Mouse (Mus musculus) intestine, postnatal 0 days (tissue): ENCODE data around the gene CK137956. TPM values are rescaled to one million over a fixed set of nuclear protein-coding genes. Genes with fewer than 3 reads are reported as not detected.
A peak's percentile ranks its signal among the peaks of the same experiment; 100 is the strongest.

Experiments used
- ATAC-seq: fragments of 200-750 bp; cut with Nextera tagmentation; 2 replicates; pipeline ENCODE4 v1.8.0; 2017; ENCODE audit warnings: mild to moderate bottlenecking, moderate TSS enrichment, moderate library complexity
- H3K27ac ChIP-seq: fragments of 300-500 bp; sonication (generic); 2 replicates; pipeline ENCODE4 v1.5.1; 2014; ENCODE audit warnings: mild to moderate bottlenecking, low read depth, low read length, moderate library complexity
- H3K27me3 ChIP-seq: fragments of 300-500 bp; sonication (generic); replicated peaks from 2 replicates; pipeline ENCODE4 v1.6.1; 2014; ENCODE audit warnings: low read length, mixed read lengths; ENCODE audit not compliant: control insufficient read depth, insufficient read depth
- H3K36me3 ChIP-seq: fragments of 300-500 bp; sonication (generic); 2 replicates; pipeline ENCODE4 v1.6.1; 2014; ENCODE audit warnings: mild to moderate bottlenecking, moderate library complexity; ENCODE audit not compliant: control insufficient read depth, insufficient read depth
- H3K4me1 ChIP-seq: fragments of 300-500 bp; sonication (generic); replicated peaks from 2 replicates; pipeline ENCODE4 v1.6.1; 2014; ENCODE audit warnings: antibody characterized with exemption, low read length, mixed read lengths; ENCODE audit not compliant: control insufficient read depth, insufficient read depth
- H3K4me2 ChIP-seq: fragments of 300-500 bp; sonication (generic); replicated peaks from 2 replicates; pipeline ENCODE4 v1.6.1; 2014; ENCODE audit warnings: low read depth, mild to moderate bottlenecking, moderate library complexity
- H3K4me3 ChIP-seq: fragments of 300-500 bp; sonication (generic); 2 replicates; pipeline ENCODE4 v1.5.1; 2014; ENCODE audit warnings: low read depth, low read length
- H3K9ac ChIP-seq: fragments of 300-500 bp; sonication (generic); 2 replicates; pipeline ENCODE4 v1.6.1; 2014; ENCODE audit warnings: mild to moderate bottlenecking, low read depth, low read length
- H3K9me3 ChIP-seq: fragments of 300-500 bp; sonication (generic); 2 replicates; pipeline ENCODE4 v1.6.1; 2016; ENCODE audit warnings: mixed run types; ENCODE audit not compliant: control insufficient read depth
- CTCF ChIP-seq: sonication (generic); IDR thresholded peaks from 2 replicates; pipeline ENCODE4 v1.5.1; 2016; ENCODE audit warnings: low read depth, mild to moderate bottlenecking, control low read depth, antibody characterized with exemption, moderate library complexity
- WGBS: fragments of 180-500 bp; shearing (Covaris S2); extraction: QIAGEN DNeasy Blood & Tissue Kit; methylation state at CpG from one replicate; pipeline ENCODE4 v1.1.7; 2014; 5-methylcytosine and 5-hydroxymethylcytosine counted together
- polyA plus RNA-seq: library from polyadenylated mRNA; unstranded; fragments of >200 nt; fragmentation: Nextera tagmentation; extraction: Ambion mirVana; gene quantifications from 2 replicates; pipeline ENCODE4 v1.2.1, GENCODE M21; 2015

The CK137956 gene
- not detected in 2 replicates for polyA plus RNA-seq

DNA sequence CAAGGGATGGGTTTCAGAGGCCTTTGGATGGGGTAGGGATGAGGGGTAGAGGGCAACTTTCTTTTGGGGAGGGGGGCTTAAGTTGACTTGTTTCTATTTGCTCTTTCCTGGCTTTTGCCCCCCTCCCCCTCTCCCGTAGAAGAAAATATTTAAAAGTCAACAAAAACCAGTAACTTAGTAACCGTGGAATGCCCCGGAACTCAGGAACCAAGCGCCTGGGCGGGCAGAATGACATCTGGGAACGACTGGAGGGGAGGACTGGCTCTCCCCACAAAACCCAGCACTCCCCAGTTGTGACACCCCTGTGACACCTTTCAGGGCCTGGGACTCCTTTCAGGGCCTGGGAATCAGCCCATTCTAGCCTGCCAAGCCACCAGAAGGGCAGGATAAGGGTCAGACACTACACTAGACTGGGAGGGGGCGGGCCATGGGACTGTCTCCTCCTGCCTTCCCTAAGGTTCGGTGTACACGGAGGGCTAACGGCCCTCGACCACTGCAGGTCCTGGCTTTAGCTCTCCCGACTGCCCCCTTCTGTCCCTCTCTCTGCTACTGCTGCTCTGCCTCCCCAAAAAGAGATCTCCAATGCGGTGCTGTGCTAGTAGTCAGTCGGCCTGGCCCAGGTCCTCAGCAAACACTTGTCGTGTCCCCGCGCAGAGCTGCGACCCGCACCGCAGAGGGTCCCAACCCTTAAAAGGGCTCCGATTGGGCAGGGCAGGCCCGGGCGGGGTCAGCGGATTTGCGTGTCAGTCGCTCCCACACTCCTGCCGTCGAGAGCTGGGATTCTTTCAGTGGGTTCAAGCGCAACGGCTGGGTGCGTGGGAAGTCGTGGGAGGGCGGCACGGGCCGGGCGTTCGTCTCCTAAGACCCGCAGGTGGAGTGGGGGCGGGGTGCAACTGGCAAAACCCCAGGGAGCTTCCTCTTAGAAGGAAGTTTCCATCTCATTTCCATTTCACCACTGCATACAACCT lies at the start of gene CK137956:
CK137956 (minus strand) TSS at position 51 of the 968 bp plus-strand sequence.
- Histone ChIP-seq H3K27ac (no peak within 1 kb of the TSS), H3K4me1 (no peaks in the 10 kb centered on the region), H3K9ac (no peak within 1 kb of the TSS), H3K27me3 (peaks cover 24% of the 10 kb centered on the region; the same call in 1 of the 2 replicates), H3K9me3 (no peaks in the 10 kb centered on the region), H3K36me3 (no peaks in the 10 kb centered on the region), H3K4me3 (no peak within 1 kb of the TSS), H3K4me2 (no peak within 1 kb of the TSS)
- 2% methylated on average over 39 of the region's 39 CpGs for WGBS
- ATAC-seq, result no peak
- no peak for TF ChIP-seq CTCF

GRCm38 (mm10) chr4:128019465-128019864 lies 48.7 kb upstream of the CK137956 start:
- 71% methylated on average over 2 of the region's 2 CpGs for WGBS
- Histone ChIP-seq H3K36me3 (no peaks in the 10 kb centered on the region), H3K9ac (no peak overlapping the region), H3K4me3 (no peak overlapping the region), H3K27me3 (no peaks in the 10 kb centered on the region), H3K4me2 (no peak overlapping the region), H3K4me1 (no peaks in the 10 kb centered on the region), H3K9me3 (no peaks in the 10 kb centered on the region), H3K27ac (no peak overlapping the region)
- ATAC-seq, result no peak
- no peak for TF ChIP-seq CTCF

GRCm38 (mm10) chr4:128004797-128005452 lies 34.2 kb upstream of the CK137956 start:
- Histone ChIP-seq H3K4me1 (no peaks in the 10 kb centered on the region), H3K27ac (no peak overlapping the region), H3K9ac (no peak overlapping the region), H3K4me3 (no peak overlapping the region), H3K4me2 (no peak overlapping the region), H3K36me3 (no peaks in the 10 kb centered on the region), H3K9me3 (no peaks in the 10 kb centered on the region), H3K27me3 (no peaks in the 10 kb centered on the region)
- ATAC-seq, result no peak
- no peak for TF ChIP-seq CTCF
- WGBS, result 65% methylated on average over 3 of the region's 3 CpGs

- Histone ChIP-seq H3K4me2 (no peak overlapping the region), H3K36me3 (no peaks in the 10 kb centered on the region), H3K4me3 (no peak overlapping the region), H3K27me3 (no peaks in the 10 kb centered on the region), H3K4me1 (no peaks in the 10 kb centered on the region), H3K27ac (no peak overlapping the region), H3K9me3 (no peaks in the 10 kb centered on the region), H3K9ac (no peak overlapping the region)
- ATAC-seq, result no peak
- no peak for TF ChIP-seq CTCF
- 65% methylated on average over 4 of the region's 4 CpGs for WGBS
Observed at GRCm38 (mm10) chr4:128002638-128003101, 31.9 kb upstream of the CK137956 start.

DNA sequence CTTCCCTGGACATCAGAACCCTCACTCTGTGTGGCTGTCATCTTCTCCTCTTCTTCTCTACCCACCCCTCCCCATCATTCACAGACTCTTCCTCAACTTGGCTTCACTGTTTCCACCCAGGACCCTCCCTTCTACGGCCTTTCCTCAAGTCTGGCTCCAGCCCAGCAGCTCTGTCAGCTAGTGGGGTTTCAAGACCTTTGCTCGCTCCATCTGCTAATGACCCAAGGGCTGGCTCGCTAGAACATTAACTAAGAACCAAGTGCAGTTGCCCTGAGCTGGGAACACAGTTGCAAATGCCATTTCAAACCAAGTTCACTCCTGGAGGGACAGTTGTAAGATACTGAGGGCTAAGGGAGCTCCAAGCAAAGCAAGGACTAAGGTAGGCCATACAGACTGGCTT lies 28.5 kb upstream of the CK137956 start:
- Histone ChIP-seq H3K9ac (no peak overlapping the region), H3K27me3 (no peaks in the 10 kb centered on the region), H3K4me3 (no peak overlapping the region), H3K36me3 (no peaks in the 10 kb centered on the region), H3K9me3 (no peaks in the 10 kb centered on the region), H3K27ac (no peak overlapping the region), H3K4me2 (no peak overlapping the region), H3K4me1 (no peaks in the 10 kb centered on the region)
- ATAC-seq, result no peak
- TF ChIP-seq CTCF, result no peak
- 74% methylated on average over 3 of the region's 3 CpGs for WGBS

DNA sequence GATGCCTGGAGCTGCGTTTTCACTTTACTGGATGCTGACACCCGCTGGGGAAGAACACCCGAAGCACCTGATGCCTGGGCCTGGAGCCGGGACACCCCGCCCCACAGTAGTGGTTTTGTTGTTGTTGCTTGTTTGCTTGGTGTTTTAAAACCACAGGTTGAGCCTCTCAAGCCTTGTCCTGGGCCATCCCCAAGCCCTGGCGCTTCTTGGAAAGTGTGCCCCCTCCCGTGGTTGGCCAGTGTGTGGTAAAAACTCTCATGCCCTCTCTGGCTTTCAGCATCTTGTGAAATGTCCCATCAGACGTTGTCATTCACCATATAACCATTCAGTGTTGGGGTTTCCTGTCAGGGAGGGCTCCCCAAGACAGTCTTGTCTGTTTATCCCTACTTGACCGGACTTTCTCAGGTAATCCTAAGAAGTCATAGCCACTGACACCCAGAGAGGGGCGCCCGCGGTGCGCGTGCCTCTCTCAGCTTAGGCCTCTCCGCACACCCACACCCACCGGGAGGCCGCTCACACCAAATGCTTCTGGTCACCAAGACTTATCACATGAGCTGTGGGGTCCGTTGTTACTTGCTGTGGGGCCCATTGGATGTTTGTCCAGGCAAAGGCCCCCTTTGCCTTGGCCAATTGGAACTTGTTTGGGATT lies 18.7 kb upstream of the CK137956 start:
- 11% methylated on average over 18 of the region's 18 CpGs for WGBS
- H3K4me2 ChIP-seq, result no peak overlapping the region
- H3K27ac ChIP-seq, result no peak overlapping the region
- no peak overlapping the region for H3K9ac ChIP-seq
- peaks cover 45% of the 10 kb centered on the region for H3K27me3 ChIP-seq
- H3K4me3 ChIP-seq, result no peak overlapping the region
- H3K9me3 ChIP-seq, result no peaks in the 10 kb centered on the region
- ATAC-seq, result no peak
- TF ChIP-seq CTCF, result peak; percentile 32
- H3K36me3 ChIP-seq, result no peaks in the 10 kb centered on the region
- H3K4me1 ChIP-seq, result no peaks in the 10 kb centered on the region
